Mouse (Mus musculus): ENCODE results near the gene Ppp1r8.

The Ppp1r8 gene

GRCm38 (mm10) chr4:132842970-132843704 is at the start of gene Ppp1r8:
Ppp1r8 (minus strand) TSS chr4:132843169.
- peak; percentile 92 for DNase-seq (ENCODE audit: extremely low read depth, low read depth)

- DNase-seq (ENCODE audit: extremely low read depth, low read depth): peak; percentile 29
These were observed 41.9 kb upstream of the Ppp1r8 start for GRCm38 (mm10) chr4:132884844-132885374.

GRCm38 (mm10) chr4:132884064-132884843 is 41.3 kb upstream of the Ppp1r8 start, which contains the start of gene Stx12:
Stx12 (minus strand) TSS chr4:132884509.
- DNase-seq (ENCODE audit: extremely low read depth, low read depth): peak; percentile 56

- peak; percentile 67 for DNase-seq (ENCODE audit: extremely low read depth, low read depth)
These were observed 40.6 kb upstream of the Ppp1r8 start for GRCm38 (mm10) chr4:132883561-132884063.

GRCm38 (mm10) chr4:132874363-132875097 is 31.6 kb upstream of the Ppp1r8 start:
- DNase-seq (ENCODE audit: extremely low read depth, low read depth): no peak

- peak; percentile 36 for DNase-seq (ENCODE audit: extremely low read depth, low read depth)
These were observed 30.8 kb upstream of the Ppp1r8 start for GRCm38 (mm10) chr4:132873481-132874362.

- DNase-seq (ENCODE audit: extremely low read depth, low read depth): no peak
These were observed 28.1 kb upstream of the Ppp1r8 start for GRCm38 (mm10) chr4:132871116-132871515.

GRCm38 (mm10) chr4:132864856-132865255 is 21.9 kb upstream of the Ppp1r8 start:
- DNase-seq (ENCODE audit: extremely low read depth, low read depth): no peak

GRCm38 (mm10) chr4:132863012-132863411 is 20.0 kb upstream of the Ppp1r8 start:
- DNase-seq (ENCODE audit: extremely low read depth, low read depth): no peak

- no peak for DNase-seq (ENCODE audit: extremely low read depth, low read depth)
These were observed 17.9 kb upstream of the Ppp1r8 start for GRCm38 (mm10) chr4:132860880-132861279.

GRCm38 (mm10) chr4:132843705-132844071 is 719 bp upstream of the Ppp1r8 start:
- no peak for DNase-seq (ENCODE audit: extremely low read depth, low read depth)

- DNase-seq (ENCODE audit: extremely low read depth, low read depth): peak; percentile 52
These were observed 575 bp downstream of the Ppp1r8 start for GRCm38 (mm10) chr4:132842281-132842906.

- DNase-seq (ENCODE audit: extremely low read depth, low read depth): no peak
These were observed 1.5 kb downstream of the Ppp1r8 start for GRCm38 (mm10) chr4:132841493-132841892.

- DNase-seq (ENCODE audit: extremely low read depth, low read depth): no peak
These were observed 19.2 kb downstream of the Ppp1r8 start for GRCm38 (mm10) chr4:132823614-132824366.

- DNase-seq (ENCODE audit: extremely low read depth, low read depth): no peak
These were observed 24.5 kb downstream of the Ppp1r8 start for GRCm38 (mm10) chr4:132818442-132818841.

GRCm38 (mm10) chr4:132816855-132817254 is 26.1 kb downstream of the Ppp1r8 start:
- DNase-seq (ENCODE audit: extremely low read depth, low read depth): no peak

GRCm38 (mm10) chr4:132816404-132816803 is 26.6 kb downstream of the Ppp1r8 start:
- DNase-seq (ENCODE audit: extremely low read depth, low read depth): no peak

- no peak for DNase-seq (ENCODE audit: extremely low read depth, low read depth)
These were observed 33.3 kb downstream of the Ppp1r8 start for GRCm38 (mm10) chr4:132809621-132810020.
